Mouse (Mus musculus) erythroid progenitor cell, adult 5-6 weeks (primary cell): Measurements from ENCODE around the gene Porcn. TPM values are rescaled to one million over a fixed set of nuclear protein-coding genes. Genes with fewer than 3 reads are reported as not detected.

ENCODE experiments used
- ATAC-seq: replicated peaks from 2 replicates; pipeline ENCODE4 v1.8.0; 2016; ENCODE audit warnings: moderate number of reproducible peaks, mild to moderate bottlenecking, moderate TSS enrichment, inconsistent platforms; ENCODE audit not compliant: poor library complexity, low FRiP score, severe bottlenecking
- total RNA-seq, 2 experiments: library from RNA; stranded (forward) in 1 of 2; stranded (reverse) in 1 of 2; fragments of 150-400 nt in 1 of 2; fragments of 186-747, 209-891 nt in 1 of 2; gene quantifications; 2 replicates each; pipeline versions ENCODE4 v1.2.3 to v1.2.4; 2015 to 2017; ENCODE audit warnings: low replicate concordance in 2 of 2

The Porcn gene
- total RNA-seq, 2 experiments from 2014 or later, result not detected

- ATAC-seq, result no peak
These were observed 3.4 kb upstream of the Porcn start for GRCm38 (mm10) chrX:8209720-8210119.

GRCm38 (mm10) chrX:8207224-8207623, 899 bp upstream of the Porcn start:
- no peak for ATAC-seq

- no peak for ATAC-seq
These were observed 421 bp upstream of the Porcn start for GRCm38 (mm10) chrX:8206694-8207197.

GRCm38 (mm10) chrX:8205551-8205950, 774 bp downstream of the Porcn start:
- no peak for ATAC-seq

GRCm38 (mm10) chrX:8205088-8205487, 1.2 kb downstream of the Porcn start:
- ATAC-seq, result no peak

GRCm38 (mm10) chrX:8204076-8204475, 2.2 kb downstream of the Porcn start:
- no peak for ATAC-seq

GRCm38 (mm10) chrX:8203105-8203504, 3.2 kb downstream of the Porcn start:
- ATAC-seq, result no peak

- ATAC-seq, result no peak
These were observed 13.0 kb downstream of the Porcn start, which contains the start of gene Ebp for GRCm38 (mm10) chrX:8193419-8193723. TSS of gene Ebp (minus strand) at chrX:8193512.

GRCm38 (mm10) chrX:8192640-8193418, 13.5 kb downstream of the Porcn start:
- ATAC-seq, result peak; percentile 100

- ATAC-seq, result no peak; the same call in 1 of the 2 replicates
These were observed 14.1 kb downstream of the Porcn start for GRCm38 (mm10) chrX:8192126-8192639.

GRCm38 (mm10) chrX:8182871-8183540, 23.3 kb downstream of the Porcn start:
- no peak for ATAC-seq

- no peak for ATAC-seq
These were observed 26.7 kb downstream of the Porcn start for GRCm38 (mm10) chrX:8179646-8180045.

- no peak for ATAC-seq
These were observed 27.5 kb downstream of the Porcn start for GRCm38 (mm10) chrX:8178871-8179270.

GRCm38 (mm10) chrX:8175504-8176385, 30.6 kb downstream of the Porcn start, which contains the start of gene Tbc1d25:
TSS of gene Tbc1d25 (minus strand) at chrX:8176181.
- ATAC-seq, result peak; percentile 91

GRCm38 (mm10) chrX:8175169-8175503, 31.2 kb downstream of the Porcn start:
- no peak for ATAC-seq

- ATAC-seq, result no peak
These were observed 38.3 kb downstream of the Porcn start for GRCm38 (mm10) chrX:8167716-8168647.

GRCm38 (mm10) chrX:8164471-8164870, 41.9 kb downstream of the Porcn start:
- ATAC-seq, result no peak

GRCm38 (mm10) chrX:8163076-8163475, 43.2 kb downstream of the Porcn start:
- ATAC-seq, result no peak
